Mouse (Mus musculus) adrenal gland, adult 2 months (tissue): ENCODE results near the gene Fam173a. TPM values are rescaled to one million over a fixed set of nuclear protein-coding genes. Genes with fewer than 3 reads are reported as not detected.
A peak's percentile ranks its signal among the peaks of the same experiment; 100 is the strongest.
"Not testable (repeated sequence)": the region's sequence is repeated elsewhere in the genome, so short reads cannot be mapped to it uniquely, and the experiment has no call there.

Experiments used
- DNase-seq: peaks from one replicate; pipeline ENCODE4 v3.0.0; 2021
- microRNA-seq, 2 experiments: library from miRNA; unstranded; fragments of <30 nt; microRNA quantifications; one replicate each; pipeline ENCODE4 v1.2.0; 2021
- polyA plus RNA-seq: library from polyadenylated mRNA; depleted of rRNA; stranded (reverse); fragments of >200 nt; gene quantifications from 2 replicates; pipeline ENCODE4 v1.2.3, GENCODE M21; 2012; rRNA removed
- total RNA-seq, 2 experiments: library from RNA; stranded (reverse); gene quantifications; 2 replicates each; pipeline ENCODE4 v1.2.3; 2021

Gene Fam173a
- total and polyA plus RNA-seq, 3 experiments: 52.0 to 146 (median 81.1) TPM

- DNase-seq: no peak
Observed at GRCm38 (mm10) chr17:25760148-25760547, 32.6 kb downstream of the Fam173a start.

- DNase-seq: no peak
Observed at GRCm38 (mm10) chr17:25757691-25758090, 35.0 kb downstream of the Fam173a start.

DNA sequence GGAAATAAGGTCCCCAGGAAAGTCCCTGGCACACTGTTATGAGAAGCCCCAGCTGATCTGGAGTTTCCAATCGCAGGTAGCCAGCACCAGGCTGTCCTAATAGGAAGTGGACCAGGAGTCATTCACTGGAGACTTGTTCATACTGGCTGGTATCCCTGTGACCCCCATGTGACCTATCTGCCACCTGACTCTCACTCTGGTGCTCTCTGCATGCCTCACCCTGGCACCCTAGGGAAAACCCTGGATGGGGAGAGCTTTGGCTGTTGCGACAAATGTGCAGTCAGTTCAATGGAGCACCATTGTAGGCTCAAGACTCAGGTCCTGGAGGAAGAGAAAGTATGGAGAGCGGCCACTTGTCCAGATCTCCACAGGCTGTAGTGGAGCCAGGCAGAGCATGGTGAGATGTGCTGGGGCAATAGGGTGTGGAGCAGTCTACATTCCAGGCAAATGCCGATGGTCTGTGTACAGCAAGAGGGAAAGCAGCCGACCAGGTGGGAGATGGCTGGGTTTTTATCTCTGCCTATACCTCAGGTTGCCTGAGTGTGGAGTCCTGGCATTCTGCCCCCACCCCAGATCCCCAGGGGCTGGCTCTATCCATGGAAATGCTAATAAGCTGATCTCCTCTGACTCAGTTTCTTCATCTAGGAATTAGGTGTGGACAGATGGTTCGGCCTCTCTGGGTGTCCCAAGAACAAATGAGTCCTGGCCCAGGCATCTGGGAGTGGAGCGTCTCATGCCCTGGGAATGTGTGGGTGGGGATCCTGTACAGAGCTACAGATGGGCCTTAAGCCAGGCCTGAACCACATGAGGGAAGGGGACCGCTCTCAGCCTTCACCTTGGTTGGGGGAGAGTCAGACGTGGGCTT lies 36.1 kb downstream of the Fam173a start:
- no peak for DNase-seq

- no peak for DNase-seq
Observed at GRCm38 (mm10) chr17:25755627-25756377, 36.9 kb downstream of the Fam173a start.

DNA sequence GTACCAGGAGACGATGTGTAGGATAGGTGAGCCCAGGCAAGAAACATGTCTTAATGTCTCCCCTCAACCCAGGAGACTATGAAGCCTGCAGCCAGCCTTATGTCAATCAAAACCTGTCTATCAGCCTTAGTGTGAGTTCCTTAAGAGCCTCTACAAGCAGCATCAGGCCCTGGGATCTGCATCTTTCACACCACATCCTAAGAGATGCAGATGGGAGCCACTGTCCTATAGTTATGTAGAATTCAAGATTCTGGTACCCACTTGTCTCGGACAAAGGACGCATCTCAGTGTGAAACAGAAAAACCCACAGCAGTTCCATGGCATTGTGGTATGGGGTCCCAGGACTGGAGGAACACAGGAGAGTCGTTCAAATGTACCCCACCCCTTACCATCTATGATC lies 37.6 kb downstream of the Fam173a start:
- no peak for DNase-seq

DNA sequence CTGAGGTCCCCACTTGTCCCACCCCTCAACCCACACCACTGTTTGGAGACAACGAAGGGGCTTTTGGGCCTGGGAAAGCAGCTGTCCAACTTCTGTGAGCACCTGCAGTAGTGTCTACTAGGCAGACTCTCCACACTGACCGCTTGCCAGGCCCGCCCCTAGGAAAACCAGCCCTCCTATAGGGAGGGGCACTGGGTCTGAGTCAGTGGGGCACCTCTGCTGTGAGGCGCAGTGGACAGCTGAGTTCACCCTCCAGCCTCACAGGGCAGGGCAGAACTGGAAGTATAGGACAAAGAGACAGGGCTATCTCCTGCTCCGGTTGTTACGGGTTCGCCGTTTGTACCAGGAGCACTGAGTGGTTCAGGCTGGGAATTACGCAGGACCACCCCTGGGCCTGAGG lies 38.5 kb downstream of the Fam173a start, which contains the start of gene Msln:
TSS of gene Msln (minus strand) at position 138 of the 400 bp plus-strand sequence.
- DNase-seq: no peak

- peak; percentile 82 for DNase-seq
Observed at GRCm38 (mm10) chr17:25751446-25751845, 41.3 kb downstream of the Fam173a start.

GRCm38 (mm10) chr17:25749314-25749713 lies 43.4 kb downstream of the Fam173a start:
- no peak for DNase-seq

DNA sequence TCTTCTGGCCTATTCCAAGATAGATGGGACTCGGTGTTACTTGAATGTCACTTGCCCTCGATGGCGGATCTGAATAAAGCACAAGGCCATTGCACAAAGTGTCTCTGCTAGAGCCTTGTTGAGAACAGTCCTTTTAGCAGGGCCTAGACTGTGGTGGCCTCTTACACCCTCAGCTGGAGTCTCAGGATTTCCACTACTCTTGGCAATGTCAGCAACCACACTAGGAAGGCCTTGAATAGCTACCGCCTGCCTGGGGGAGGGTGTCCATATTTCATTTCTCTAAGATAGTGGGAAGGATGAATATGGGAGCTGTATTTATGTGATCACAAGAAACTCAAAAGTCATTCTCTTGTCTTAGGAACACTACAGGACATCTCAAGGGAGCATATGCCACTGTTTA lies 44.5 kb downstream of the Fam173a start:
- peak; percentile 62 for DNase-seq

DNA sequence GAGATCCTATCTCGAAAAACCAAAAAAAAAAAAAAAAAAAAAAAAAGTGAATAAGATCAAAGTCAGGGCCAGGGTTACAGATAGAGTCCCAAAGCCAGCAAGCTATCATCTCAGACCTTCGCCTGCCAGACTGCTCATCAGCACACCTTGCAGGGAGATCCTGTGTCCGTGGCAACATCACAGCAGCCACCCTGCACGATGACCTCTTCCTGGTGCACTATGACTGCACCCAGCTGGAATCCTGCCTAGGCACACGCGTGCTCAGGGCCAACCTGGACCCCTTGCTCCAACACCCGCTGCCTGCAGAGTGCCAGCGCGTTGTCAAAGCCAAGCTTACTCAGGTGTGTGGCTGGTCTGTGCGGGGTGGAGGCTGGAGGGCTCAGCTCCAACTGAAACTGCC lies 48.4 kb downstream of the Fam173a start:
- DNase-seq: peak; percentile 50

DNA sequence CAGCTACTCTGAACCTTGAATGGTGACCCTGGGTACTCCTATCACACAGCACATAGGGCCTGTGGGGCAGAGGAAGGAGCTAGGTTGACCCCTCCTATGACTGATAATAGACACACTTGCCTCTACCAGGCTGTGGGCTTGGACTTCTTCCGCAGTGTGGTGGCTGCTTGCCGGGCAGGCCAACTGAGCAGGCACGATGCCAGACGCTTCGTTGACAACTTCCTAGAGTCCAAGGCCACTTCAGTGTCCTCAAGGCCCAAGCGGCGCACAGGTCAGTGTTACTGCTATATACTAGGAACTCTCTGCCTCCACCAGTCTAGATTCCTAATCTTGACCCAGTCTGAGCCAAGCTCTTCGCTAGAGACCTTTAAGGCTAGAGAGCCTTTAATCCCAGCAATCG lies 48.9 kb downstream of the Fam173a start:
- peak; percentile 84 for DNase-seq

- DNase-seq: not testable (repeated sequence)
Observed at GRCm38 (mm10) chr17:25741471-25741870, 51.2 kb downstream of the Fam173a start.

Small RNAs within 50 kb of the gene (microRNA-seq; reads per million reads assigned to microRNA genes)
- gene Gm25083 (0 reads per million in 2 experiments), gene Mir3082 (1.3 to 2.1 reads per million in 2 experiments), gene Mir6966 (1.1 to 1.7 reads per million in 2 experiments)

Other genes with a start within 250 kb of the Fam173a start
- gene Sox8, start 222.2 kb downstream of the Fam173a start, total RNA-seq: 1 to 10 TPM in 1 of 2 experiments, under 1 TPM in 1; 0.83 to 1.5 TPM
- 1.6 and 2.8 TPM in 2 replicates for gene Sox8, start 222.2 kb downstream of the Fam173a start, polyA plus RNA-seq
- gene Lmf1, start 213.8 kb downstream of the Fam173a start, total RNA-seq: 10 to 100 TPM; 40.4 to 42.6 TPM
- gene Lmf1, start 213.8 kb downstream of the Fam173a start, polyA plus RNA-seq: 30.3 and 35.8 TPM in 2 replicates
- gene Gng13, start 75.7 kb downstream of the Fam173a start, total RNA-seq: 1 to 10 TPM; 1.1 to 1.4 TPM
- not detected in 2 replicates for gene Gng13, start 75.7 kb downstream of the Fam173a start, polyA plus RNA-seq
- gene Chtf18, start 65.5 kb downstream of the Fam173a start, total RNA-seq: 1 to 10 TPM; 1.8 to 2.3 TPM
- gene Chtf18, start 65.5 kb downstream of the Fam173a start, polyA plus RNA-seq: 3.0 and 4.1 TPM in 2 replicates
- gene Rpusd1, start 65.2 kb downstream of the Fam173a start, total RNA-seq: 10 to 100 TPM; 10.3 to 14.6 TPM
- gene Rpusd1, start 65.2 kb downstream of the Fam173a start, polyA plus RNA-seq: 87.7 and 100 TPM in 2 replicates
- not detected for gene Mslnl, start 56.9 kb downstream of the Fam173a start, total RNA-seq
- gene Mslnl, start 56.9 kb downstream of the Fam173a start, polyA plus RNA-seq: 0.18 and 0.26 TPM in 2 replicates
- 10 to 100 TPM in 1 of 2 experiments, 1 to 10 TPM in 1; 6.0 to 10.3 TPM for gene Msln, start 38.5 kb downstream of the Fam173a start, total RNA-seq
- 4.1 and 5.2 TPM in 2 replicates for gene Msln, start 38.5 kb downstream of the Fam173a start, polyA plus RNA-seq
- gene Narfl, start 19.1 kb downstream of the Fam173a start, total RNA-seq: 10 to 100 TPM; 31.0 to 31.2 TPM
- 18.9 and 22.1 TPM in 2 replicates for gene Narfl, start 19.1 kb downstream of the Fam173a start, polyA plus RNA-seq
- gene Haghl, start 7.2 kb downstream of the Fam173a start, total RNA-seq: 10 to 100 TPM; 16.6 to 33.7 TPM
- 67.2 and 70.8 TPM in 2 replicates for gene Haghl, start 7.2 kb downstream of the Fam173a start, polyA plus RNA-seq
- not detected for gene Ccdc78, start 6.3 kb downstream of the Fam173a start, total RNA-seq
- gene Ccdc78, start 6.3 kb downstream of the Fam173a start, polyA plus RNA-seq: 0.11 TPM in 2 replicates
- gene AC134908.4, start 2.8 kb upstream of the Fam173a start, total RNA-seq: 1 to 10 TPM in 1 of 2 experiments, not detected in 1; 1.2 TPM
- gene AC134908.4, start 2.8 kb upstream of the Fam173a start, polyA plus RNA-seq: 0.96 TPM in 1 of 2 replicates, not detected in the other
- 10 to 100 TPM; 16.8 to 33.1 TPM for gene Metrn, start 4.2 kb upstream of the Fam173a start, total RNA-seq
- gene Metrn, start 4.2 kb upstream of the Fam173a start, polyA plus RNA-seq: 121 and 176 TPM in 2 replicates
- gene Fbxl16, start 16.2 kb upstream of the Fam173a start, total RNA-seq: 10 to 100 TPM; 26.6 to 54.4 TPM
- 60.7 and 90.6 TPM in 2 replicates for gene Fbxl16, start 16.2 kb upstream of the Fam173a start, polyA plus RNA-seq
- gene Wdr24, start 30.7 kb upstream of the Fam173a start, total RNA-seq: 10 to 100 TPM; 19.1 to 20.8 TPM
- 29.5 and 38.3 TPM in 2 replicates for gene Wdr24, start 30.7 kb upstream of the Fam173a start, polyA plus RNA-seq
- 100 to 1,000 TPM in 1 of 2 experiments, 10 to 100 TPM in 1; 99.4 to 111 TPM for gene Jmjd8, start 36.0 kb upstream of the Fam173a start, total RNA-seq
- 99.1 and 121 TPM in 2 replicates for gene Jmjd8, start 36.0 kb upstream of the Fam173a start, polyA plus RNA-seq
- gene Stub1, start 40.5 kb upstream of the Fam173a start, total RNA-seq: 100 to 1,000 TPM; 149 to 184 TPM
- gene Stub1, start 40.5 kb upstream of the Fam173a start, polyA plus RNA-seq: 224 and 236 TPM in 2 replicates
- gene Rhbdl1, start 44.4 kb upstream of the Fam173a start, total RNA-seq: 10 to 100 TPM in 1 of 2 experiments, 1 to 10 TPM in 1; 9.8 to 47.1 TPM
- 88.1 and 142 TPM in 2 replicates for gene Rhbdl1, start 44.4 kb upstream of the Fam173a start, polyA plus RNA-seq
- gene Gm20683, start 48.9 kb upstream of the Fam173a start, total RNA-seq: 10 to 100 TPM; 14.0 to 16.3 TPM
- gene Gm20683, start 48.9 kb upstream of the Fam173a start, polyA plus RNA-seq: 192 and 239 TPM in 2 replicates
- 100 to 1,000 TPM; 107 to 127 TPM for gene Rhot2, start 52.0 kb upstream of the Fam173a start, total RNA-seq
- gene Rhot2, start 52.0 kb upstream of the Fam173a start, polyA plus RNA-seq: 180 and 193 TPM in 2 replicates
- 10 to 100 TPM; 13.9 to 15.1 TPM for gene Wdr90, start 68.6 kb upstream of the Fam173a start, total RNA-seq
- 75.1 and 83.0 TPM in 2 replicates for gene Wdr90, start 68.6 kb upstream of the Fam173a start, polyA plus RNA-seq
- 100 to 1,000 TPM; 302 to 466 TPM for gene Mcrip2, start 75.9 kb upstream of the Fam173a start, total RNA-seq
- 1,490 and 1,757 TPM in 2 replicates for gene Mcrip2, start 75.9 kb upstream of the Fam173a start, polyA plus RNA-seq
- gene Mettl26, start 82.2 kb upstream of the Fam173a start, total RNA-seq: 100 to 1,000 TPM in 1 of 2 experiments, 10 to 100 TPM in 1; 90.9 to 141 TPM
- 350 and 376 TPM in 2 replicates for gene Mettl26, start 82.2 kb upstream of the Fam173a start, polyA plus RNA-seq
- 1 to 10 TPM in 1 of 2 experiments, under 1 TPM in 1; 0.52 to 2.1 TPM for gene Wfikkn1, start 88.0 kb upstream of the Fam173a start, total RNA-seq
- 2.1 and 2.5 TPM in 2 replicates for gene Wfikkn1, start 88.0 kb upstream of the Fam173a start, polyA plus RNA-seq
- gene Rab40c, start 126.8 kb upstream of the Fam173a start, total RNA-seq: 10 to 100 TPM; 21.1 to 27.3 TPM
- gene Rab40c, start 126.8 kb upstream of the Fam173a start, polyA plus RNA-seq: 52.1 and 68.8 TPM in 2 replicates
- gene Pigq, start 152.0 kb upstream of the Fam173a start, total RNA-seq: 100 to 1,000 TPM; 105 to 121 TPM
- 160 and 187 TPM in 2 replicates for gene Pigq, start 152.0 kb upstream of the Fam173a start, polyA plus RNA-seq
- not detected for gene Nhlrc4, start 152.1 kb upstream of the Fam173a start, total RNA-seq
- gene Nhlrc4, start 152.1 kb upstream of the Fam173a start, polyA plus RNA-seq: not detected in 2 replicates
- not detected for gene A930017K11Rik, start 159.7 kb upstream of the Fam173a start, total RNA-seq
- gene A930017K11Rik, start 159.7 kb upstream of the Fam173a start, polyA plus RNA-seq: 0.13 TPM in 1 of 2 replicates, not detected in the other
- gene Capn15, start 192.9 kb upstream of the Fam173a start, total RNA-seq: 10 to 100 TPM; 16.3 to 18.1 TPM
- gene Capn15, start 192.9 kb upstream of the Fam173a start, polyA plus RNA-seq: 49.0 and 51.5 TPM in 2 replicates